Mouse (Mus musculus) brown adipose tissue, adult 24 weeks (tissue): ENCODE measurements around the gene Pabpc4. TPM values are rescaled to one million over a fixed set of nuclear protein-coding genes. Genes with fewer than 3 reads are reported as not detected.
"Not testable (repeated sequence)": the region's sequence is repeated elsewhere in the genome, so short reads cannot be mapped to it uniquely, and the experiment has no call there.

ENCODE experiments used
- H3K27ac ChIP-seq: fragments of 200-500 bp; replicated peaks from 2 replicates; pipeline ENCODE4 v1.5.1; 2012; ENCODE audit warnings: low read depth, mild to moderate bottlenecking, low read length
- H3K4me1 ChIP-seq: fragments of 200-500 bp; 2 replicates; pipeline ENCODE4 v1.6.1; 2012; ENCODE audit warnings: low read length, mixed read lengths; ENCODE audit not compliant: control insufficient read depth, insufficient read depth, insufficient read length
- H3K4me3 ChIP-seq: fragments of 200-500 bp; 2 replicates; pipeline ENCODE4 v1.5.1; 2012; ENCODE audit warnings: low read depth, mild to moderate bottlenecking, low read length, moderate library complexity; ENCODE audit not compliant: insufficient read depth
- polyA plus RNA-seq: library from polyadenylated mRNA; stranded (reverse); fragments of >200 nt; gene quantifications from 2 replicates; pipeline ENCODE4 v1.2.4, GENCODE M21; 2012; ENCODE audit not compliant: missing spikeins, insufficient read depth, insufficient read length

Gene Pabpc4
- polyA plus RNA-seq, 1 experiment: 52.1 TPM

DNA sequence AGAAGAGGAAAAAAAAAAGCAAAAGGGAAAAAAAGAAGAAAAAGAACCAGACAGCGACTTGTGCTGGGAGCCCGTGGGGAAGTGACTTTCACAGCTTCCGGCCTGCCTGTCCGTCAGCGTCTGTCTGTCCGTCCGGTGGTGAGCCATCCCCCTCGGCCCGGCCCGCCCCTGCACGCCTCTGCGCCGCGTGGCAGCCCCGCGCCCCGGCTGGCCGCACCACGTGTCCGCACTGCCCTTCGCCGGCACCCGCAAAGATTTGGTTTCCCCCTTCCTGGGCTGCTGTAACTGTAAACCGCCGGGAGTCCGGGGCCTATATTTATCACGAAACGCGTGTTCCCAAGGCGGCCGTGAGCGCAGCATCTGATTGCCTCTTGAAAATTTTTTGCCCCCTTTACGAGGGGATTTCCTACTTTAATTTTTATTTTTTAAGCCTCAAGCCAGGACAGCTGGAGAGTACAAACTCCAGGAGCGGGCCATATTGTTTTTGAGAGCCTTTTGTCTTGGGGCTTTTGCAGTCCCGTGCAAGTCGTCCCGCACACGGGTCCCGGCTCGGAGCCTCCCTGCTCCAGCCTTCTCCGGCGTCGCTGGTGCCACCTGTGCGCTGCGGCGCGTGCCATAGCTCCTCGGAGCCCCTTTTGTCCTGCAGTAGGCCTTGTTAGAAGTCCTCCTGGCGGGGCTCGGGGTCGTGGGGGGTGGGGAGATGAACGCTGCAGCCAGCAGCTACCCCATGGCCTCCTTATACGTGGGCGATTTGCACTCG lies 20.9 kb downstream of the Pabpc4 start:
- H3K27ac ChIP-seq: peak overlapping the region; percentile 60
- not testable (repeated sequence) for H3K4me1 ChIP-seq
- peak overlapping the region; percentile 66 for H3K4me3 ChIP-seq

DNA sequence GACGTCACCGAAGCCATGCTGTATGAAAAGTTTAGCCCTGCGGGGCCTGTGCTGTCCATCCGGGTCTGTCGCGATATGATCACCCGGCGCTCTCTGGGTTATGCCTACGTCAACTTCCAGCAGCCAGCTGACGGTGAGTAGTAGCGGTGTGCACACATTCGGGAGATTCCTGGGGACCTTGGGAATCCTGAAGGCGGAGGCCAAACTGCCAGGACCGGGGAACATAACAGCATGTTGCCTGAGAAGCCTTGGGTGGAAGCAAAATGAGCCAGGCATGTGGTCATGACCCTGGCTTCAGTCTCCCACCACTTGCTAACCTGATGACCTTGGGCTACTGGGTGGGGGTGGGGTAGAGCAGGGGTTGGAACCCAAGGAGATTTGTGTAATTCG lies 21.5 kb downstream of the Pabpc4 start:
- Histone ChIP-seq H3K27ac (peak overlapping the region; percentile 60), H3K4me3 (peak overlapping the region; percentile 66)
- H3K4me1 ChIP-seq: not testable (repeated sequence)

DNA sequence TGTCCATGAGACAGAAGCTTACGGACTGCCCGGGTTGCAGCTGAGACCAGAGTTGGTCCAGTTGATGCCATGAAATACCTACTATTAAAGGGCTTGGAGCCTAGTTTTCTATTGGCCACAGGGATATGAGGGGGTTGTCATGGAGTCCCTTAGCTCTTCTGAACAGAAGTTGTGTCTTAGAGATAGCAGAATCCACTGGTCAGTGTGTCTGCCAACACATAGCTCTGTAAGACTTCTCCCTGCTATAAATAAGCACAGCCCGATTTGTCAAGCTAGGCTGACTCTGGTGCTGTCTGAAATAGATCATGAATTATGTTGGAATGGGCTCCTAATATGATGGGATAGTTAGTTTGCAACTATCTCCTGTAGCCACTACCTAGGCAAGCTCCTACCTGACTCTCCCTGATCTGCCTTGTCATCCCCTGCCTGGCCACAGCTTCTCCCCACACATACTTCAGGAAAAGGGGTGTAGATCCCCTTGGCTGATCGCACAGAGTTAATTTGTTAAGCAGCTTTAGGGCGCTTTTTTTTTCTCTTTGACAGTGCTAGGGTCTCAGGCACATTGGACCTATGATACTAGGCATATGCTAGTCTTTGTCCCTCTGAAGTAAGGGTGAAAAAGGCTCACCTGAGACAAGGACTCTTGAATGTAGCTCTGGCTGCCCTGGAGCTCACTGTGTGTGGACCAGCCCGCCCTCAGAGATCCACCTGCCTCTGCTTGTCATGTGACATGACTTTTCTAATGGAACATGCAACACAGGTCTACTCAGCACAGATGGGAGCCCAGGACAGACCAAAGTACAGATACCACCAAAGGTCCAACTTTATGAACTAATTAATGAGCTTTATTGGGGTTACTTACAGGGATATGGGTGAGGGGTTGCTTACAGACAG lies 22.8 kb downstream of the Pabpc4 start:
- peak overlapping the region; percentile 66 for H3K4me3 ChIP-seq
- H3K4me1 ChIP-seq: peaks cover 9% of the 10 kb centered on the region; the same call in 1 of the 2 replicates
- H3K27ac ChIP-seq: no peak overlapping the region

DNA sequence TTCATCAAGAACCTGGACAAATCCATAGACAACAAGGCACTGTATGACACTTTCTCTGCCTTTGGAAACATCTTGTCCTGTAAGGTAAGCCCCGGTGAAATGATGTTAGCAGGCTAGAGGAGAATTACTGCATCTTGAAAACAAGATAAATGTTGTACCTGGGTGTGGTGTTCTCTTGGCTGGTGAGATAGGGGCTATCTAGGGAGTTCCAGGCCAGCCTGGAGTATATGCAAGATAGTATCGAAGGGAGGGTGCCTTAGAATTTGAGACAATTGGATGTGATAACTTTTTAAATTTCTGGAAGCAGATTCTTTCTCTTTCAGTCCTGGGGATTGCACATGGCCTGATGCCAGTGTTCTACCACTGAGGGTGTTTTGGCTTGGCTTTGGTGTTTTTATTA lies 24.6 kb downstream of the Pabpc4 start:
- Histone ChIP-seq H3K4me3 (no peak overlapping the region), H3K27ac (no peak overlapping the region), H3K4me1 (peaks cover 9% of the 10 kb centered on the region; the same call in 1 of the 2 replicates)

DNA sequence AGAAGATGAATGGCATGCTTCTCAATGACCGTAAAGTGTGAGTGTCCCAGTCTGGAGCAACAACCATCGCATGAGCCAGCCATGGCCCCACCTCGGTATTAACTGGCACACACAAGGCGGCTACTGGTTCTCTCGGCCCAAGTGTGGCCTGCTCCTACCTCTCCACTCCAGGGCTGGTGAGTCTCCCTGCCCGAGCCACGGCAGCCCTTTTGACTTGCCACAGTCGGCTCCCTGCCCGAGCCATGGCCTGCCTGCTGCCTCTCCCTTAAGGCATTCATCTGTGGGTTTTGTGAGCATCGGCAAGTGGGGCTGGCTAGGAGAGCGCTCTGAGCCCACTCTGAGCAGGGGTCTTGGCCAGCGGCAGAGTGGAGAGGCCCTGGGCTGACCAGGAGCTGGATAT lies 26.9 kb downstream of the Pabpc4 start:
- Histone ChIP-seq H3K4me1 (peaks cover 9% of the 10 kb centered on the region; the same call in 1 of the 2 replicates), H3K27ac (no peak overlapping the region), H3K4me3 (no peak overlapping the region)

DNA sequence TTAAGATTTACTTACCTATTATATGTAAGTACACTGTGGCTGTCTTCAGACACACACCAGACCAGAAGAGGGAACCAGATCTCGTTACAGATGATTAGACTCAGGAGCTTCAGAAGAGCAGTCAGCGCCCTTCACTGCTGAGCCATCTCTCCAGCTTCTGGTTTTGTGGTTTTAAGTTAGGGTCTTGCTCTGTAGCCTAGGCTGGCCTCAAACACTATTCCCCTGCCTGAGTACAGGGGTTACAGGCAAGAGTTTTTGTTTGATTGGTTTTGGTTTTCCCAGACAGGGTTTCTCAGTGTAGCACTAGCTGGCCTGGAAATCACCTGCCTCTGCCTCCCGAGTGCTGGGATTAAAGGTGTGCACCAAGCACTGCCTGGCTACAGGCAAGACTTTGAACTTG lies 30.2 kb downstream of the Pabpc4 start:
- H3K27ac ChIP-seq: no peak overlapping the region
- H3K4me1 ChIP-seq: peaks cover 9% of the 10 kb centered on the region
- H3K4me3 ChIP-seq: no peak overlapping the region

DNA sequence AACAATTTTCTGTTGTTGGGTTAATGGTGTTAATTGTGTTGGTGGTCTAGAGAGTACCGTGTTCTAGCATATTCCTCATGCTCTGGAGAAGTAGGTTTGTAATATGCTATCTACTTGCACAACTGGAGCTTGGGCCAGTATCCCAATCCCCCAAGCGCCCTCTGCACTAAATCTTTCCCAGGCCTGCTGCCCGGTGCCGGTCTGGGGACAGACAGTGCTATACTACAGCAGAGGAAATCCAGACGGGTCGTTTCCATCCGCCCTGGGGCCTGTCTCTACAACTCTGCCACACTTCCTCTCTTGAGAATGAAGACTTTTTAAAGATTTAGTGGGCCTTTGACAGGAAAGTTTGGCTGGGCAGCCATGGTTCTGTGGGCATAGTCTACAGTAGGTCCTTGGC lies 30.8 kb downstream of the Pabpc4 start:
- peaks cover 9% of the 10 kb centered on the region for H3K4me1 ChIP-seq
- no peak overlapping the region for H3K4me3 ChIP-seq
- peak overlapping the region; percentile 62 for H3K27ac ChIP-seq

DNA sequence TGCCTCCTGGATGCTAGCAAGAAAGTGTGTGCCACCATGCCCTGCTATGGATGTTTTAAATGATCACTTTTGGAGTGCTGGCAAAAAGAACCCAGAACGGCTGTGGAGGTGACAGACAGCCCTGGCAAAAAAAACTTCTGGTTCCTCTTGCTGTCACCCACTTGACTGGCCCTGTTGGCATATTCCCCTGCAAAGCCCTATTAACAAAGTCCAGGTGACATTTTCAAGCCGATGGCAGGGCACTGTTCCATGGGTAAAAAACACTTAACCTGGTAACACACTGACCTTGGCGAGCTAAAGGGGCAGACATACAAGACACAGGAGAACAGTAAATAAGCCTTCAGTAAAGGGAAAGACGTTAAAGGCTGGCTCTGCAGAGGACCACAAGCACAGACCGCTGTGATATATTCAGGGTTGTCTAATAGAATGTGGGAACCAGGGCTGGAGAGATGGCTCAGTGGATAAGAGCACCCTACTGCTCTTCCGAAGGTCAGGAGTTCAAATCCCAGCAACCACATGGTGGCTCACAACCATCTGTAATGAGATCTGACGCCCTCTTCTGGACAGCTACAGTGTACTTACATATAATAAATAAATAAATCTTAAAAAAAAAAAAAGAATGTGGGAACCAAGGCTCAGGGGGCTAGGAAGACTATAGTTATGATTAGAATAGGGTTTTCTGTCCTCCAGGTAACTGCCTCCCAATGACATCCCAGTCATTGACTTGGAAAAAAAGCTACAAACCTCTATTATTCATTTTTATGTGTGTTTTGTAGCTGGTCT lies 31.7 kb downstream of the Pabpc4 start:
- Histone ChIP-seq H3K4me3 (no peak overlapping the region), H3K27ac (peak overlapping the region; percentile 62), H3K4me1 (peaks cover 9% of the 10 kb centered on the region)

DNA sequence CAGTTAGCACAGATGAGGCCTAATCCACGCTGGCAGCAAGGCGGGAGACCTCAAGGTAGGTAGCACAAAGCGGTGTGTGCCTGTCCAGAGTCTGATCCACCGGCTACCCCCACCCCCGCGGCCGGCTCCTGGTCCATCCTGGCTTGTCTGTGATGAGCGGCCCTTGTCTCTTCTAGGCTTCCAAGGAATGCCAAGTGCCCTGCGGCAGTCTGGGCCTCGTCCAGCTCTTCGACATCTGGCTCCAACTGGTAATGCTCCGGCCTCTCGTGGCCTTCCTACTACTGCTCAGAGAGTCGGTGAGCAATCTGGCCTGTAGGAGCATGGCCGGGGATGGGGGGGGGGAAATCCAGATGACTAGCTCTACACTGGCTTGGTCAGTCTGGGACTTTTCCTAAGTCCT lies 32.9 kb downstream of the Pabpc4 start:
- not testable (repeated sequence) for H3K4me3 ChIP-seq, H3K27ac ChIP-seq
- peaks cover 14% of the 10 kb centered on the region for H3K4me1 ChIP-seq

DNA sequence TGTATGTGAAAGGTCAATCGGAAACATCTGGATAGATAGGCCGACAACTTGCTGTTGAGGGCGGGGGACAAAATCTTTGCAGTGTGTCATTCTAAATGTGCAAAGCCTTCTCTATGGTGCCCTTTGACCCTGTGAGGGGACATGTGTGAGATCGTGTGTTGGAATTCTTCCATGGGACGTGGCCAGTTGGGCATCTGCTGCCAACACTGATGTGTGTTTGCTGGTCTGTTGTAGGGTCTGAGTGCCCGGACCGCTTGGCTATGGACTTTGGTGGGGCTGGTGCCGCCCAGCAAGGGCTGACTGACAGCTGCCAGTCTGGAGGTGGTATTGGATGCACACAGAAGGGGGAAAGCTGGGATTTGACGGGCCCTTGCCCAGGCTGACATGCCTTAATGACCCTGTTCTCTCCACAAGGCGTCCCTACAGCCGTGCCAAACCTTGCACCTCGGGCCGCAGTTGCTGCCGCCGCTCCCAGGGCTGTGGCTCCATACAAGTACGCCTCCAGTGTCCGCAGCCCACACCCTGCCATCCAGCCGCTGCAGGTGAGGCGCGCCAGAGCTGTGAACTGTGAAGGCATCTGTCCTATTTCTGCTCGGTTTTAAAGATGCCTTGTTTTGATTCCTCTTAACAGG lies 33.5 kb downstream of the Pabpc4 start:
- Histone ChIP-seq H3K4me3 (no peak overlapping the region), H3K27ac (no peak overlapping the region), H3K4me1 (peaks cover 16% of the 10 kb centered on the region)

DNA sequence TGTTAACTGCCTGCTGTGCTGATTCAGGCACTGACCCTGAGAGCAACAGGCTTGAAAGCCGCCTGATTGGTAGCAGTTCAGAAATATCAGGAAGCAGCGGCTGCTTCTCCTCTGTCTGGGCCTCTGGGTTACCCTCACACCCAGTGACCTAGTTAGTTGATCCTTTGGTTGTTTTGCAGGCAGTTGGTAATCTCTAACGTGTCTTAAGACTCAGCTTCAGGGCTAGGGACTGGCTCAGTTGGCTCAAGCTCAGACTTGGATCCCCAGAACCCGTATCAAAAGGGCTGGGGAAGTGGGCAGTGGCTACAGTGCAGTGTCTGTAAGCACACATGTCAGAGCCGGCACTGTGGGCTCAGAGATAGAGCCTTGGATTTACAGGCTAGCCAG lies 34.0 kb downstream of the Pabpc4 start:
- H3K27ac ChIP-seq: 0 out of 2 replicates have a peak overlapping the region, but pooled peaks have one; percentile 8
- peaks cover 16% of the 10 kb centered on the region for H3K4me1 ChIP-seq
- no peak overlapping the region for H3K4me3 ChIP-seq

DNA sequence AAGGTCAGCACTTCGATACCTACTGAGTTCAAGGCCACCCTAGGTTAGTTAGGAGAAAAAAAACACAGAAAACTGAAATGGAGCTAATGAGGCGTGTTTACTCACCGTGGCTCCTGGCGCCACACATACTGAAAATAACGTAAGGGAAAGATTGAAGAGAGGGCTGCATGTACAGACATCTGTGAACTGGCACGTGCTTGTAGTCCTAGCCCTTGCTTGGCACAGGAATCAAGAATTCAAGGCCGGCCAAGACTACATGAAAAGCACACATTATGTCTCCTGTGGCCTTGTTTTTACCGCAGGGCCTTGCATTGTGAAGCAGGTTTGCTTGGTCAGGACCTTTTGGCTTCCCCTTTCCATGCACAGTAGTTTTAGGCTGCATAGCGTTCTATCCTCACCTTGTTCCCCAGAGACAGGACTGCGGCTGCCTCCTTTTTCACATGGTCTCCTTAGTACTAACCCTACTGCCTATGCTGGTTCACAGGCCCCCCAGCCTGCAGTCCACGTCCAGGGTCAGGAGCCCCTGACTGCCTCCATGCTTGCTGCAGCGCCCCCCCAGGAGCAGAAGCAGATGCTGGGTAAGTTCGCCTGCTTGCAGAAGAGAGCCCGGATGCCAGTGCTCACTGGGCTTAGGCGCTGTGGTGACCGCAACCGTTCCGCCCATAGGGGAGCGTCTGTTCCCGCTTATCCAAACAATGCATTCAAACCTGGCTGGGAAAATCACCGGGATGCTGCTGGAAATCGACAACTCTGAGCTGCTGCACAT lies 35.2 kb downstream of the Pabpc4 start:
- Histone ChIP-seq H3K27ac (no peak overlapping the region), H3K4me1 (peaks cover 16% of the 10 kb centered on the region), H3K4me3 (no peak overlapping the region)

DNA sequence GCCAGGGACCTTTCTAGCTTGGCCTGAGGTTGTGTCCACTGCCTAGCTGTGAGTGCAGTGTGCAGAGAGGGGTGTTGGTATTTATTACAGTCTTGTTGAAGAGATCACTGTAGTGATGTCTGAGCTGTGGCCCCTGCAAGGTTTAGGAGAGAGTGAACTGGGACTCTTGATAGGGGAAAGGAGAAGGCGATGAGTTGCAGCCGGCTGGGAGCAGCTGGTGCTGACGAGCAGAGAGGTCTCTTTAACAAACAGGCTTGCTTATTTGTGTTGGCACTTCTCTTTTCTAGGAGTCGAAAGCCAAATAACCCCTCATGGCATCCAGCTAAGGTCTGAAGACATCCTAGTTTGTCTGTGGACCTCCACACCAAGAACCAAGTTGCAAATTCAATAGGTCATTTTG lies 36.1 kb downstream of the Pabpc4 start:
- Histone ChIP-seq H3K4me3 (no peak overlapping the region), H3K27ac (no peak overlapping the region), H3K4me1 (peaks cover 16% of the 10 kb centered on the region)

DNA sequence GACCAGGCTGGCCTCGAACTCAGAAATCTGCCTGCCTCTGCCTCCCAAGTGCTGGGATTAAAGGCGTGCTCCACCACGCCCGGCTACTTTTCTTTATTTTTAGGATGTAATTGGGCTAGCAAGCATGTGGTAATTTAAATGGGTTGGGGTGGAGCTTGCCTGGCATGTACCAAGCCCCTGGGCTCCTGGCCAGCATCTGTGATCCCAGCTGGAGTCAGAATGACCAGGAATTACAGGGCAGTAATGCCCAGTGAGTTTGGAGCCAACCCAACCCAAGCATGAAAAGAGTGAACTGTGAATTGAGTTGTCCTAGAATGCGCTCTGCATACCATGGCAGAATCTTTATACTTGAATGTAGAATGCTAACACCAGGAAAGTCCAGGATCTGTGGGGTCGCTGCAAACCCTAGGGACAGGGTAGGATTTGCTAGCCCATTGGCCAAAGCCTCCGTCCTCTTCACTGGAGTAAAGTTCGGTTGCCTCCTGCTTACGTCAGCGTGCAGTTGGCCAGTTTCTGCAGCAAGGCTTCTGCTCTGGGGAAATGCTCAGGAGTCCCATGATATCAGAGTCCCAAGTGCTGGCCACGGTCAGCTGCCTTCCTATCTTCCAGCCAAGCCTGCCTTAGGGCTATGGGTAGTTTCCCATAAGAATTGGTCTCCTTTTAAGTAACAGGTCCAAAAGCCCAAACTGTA lies 37.0 kb downstream of the Pabpc4 start:
- peaks cover 16% of the 10 kb centered on the region for H3K4me1 ChIP-seq
- H3K27ac ChIP-seq: peak overlapping the region; percentile 77

More for the DNA sequence above, 37.0 kb downstream of the Pabpc4 start:
- H3K4me3 ChIP-seq: no peak overlapping the region
